Mouse (Mus musculus) hindbrain, embryonic 12.5 days (tissue): ENCODE measurements around the gene Scarf1. TPM values are rescaled to one million over a fixed set of nuclear protein-coding genes. Genes with fewer than 3 reads are reported as not detected.

Experiments used
- ATAC-seq: fragments of 200-750 bp; cut with Nextera tagmentation; 2 replicates; pipeline ENCODE4 v1.8.0; 2017; ENCODE audit warnings: moderate TSS enrichment; ENCODE audit not compliant: low FRiP score
- H3K27ac ChIP-seq: fragments of 300-500 bp; sonication (generic); 2 replicates; pipeline ENCODE4 v1.5.1; 2016; ENCODE audit warnings: mild to moderate bottlenecking
- H3K27me3 ChIP-seq: fragments of 300-500 bp; sonication (generic); 2 replicates; pipeline ENCODE4 v1.6.1; 2016; ENCODE audit warnings: mild to moderate bottlenecking
- H3K36me3 ChIP-seq: fragments of 300-500 bp; sonication (generic); 2 replicates; pipeline ENCODE4 v1.6.1; 2016; ENCODE audit warnings: mild to moderate bottlenecking
- H3K4me1 ChIP-seq: fragments of 300-500 bp; sonication (generic); 2 replicates; pipeline ENCODE4 v1.6.1; 2016
- H3K4me2 ChIP-seq: fragments of 300-500 bp; sonication (generic); replicated peaks from 2 replicates; pipeline ENCODE4 v1.6.1; 2016; ENCODE audit warnings: mild to moderate bottlenecking
- H3K4me3 ChIP-seq: fragments of 300-500 bp; sonication (generic); 2 replicates; pipeline ENCODE4 v1.5.1; 2016; ENCODE audit warnings: mild to moderate bottlenecking
- H3K9ac ChIP-seq: fragments of 300-500 bp; sonication (generic); 2 replicates; pipeline ENCODE4 v1.6.1; 2016; ENCODE audit warnings: mild to moderate bottlenecking, moderate library complexity
- H3K9me3 ChIP-seq: fragments of 300-500 bp; sonication (generic); replicated peaks from 2 replicates; pipeline ENCODE4 v1.6.1; 2016; ENCODE audit warnings: mild to moderate bottlenecking
- WGBS: fragments of 180-500 bp; shearing (Covaris S2); methylation state at CpG from one replicate; pipeline ENCODE4 v1.1.7; 2016; 5-methylcytosine and 5-hydroxymethylcytosine counted together
- polyA plus RNA-seq: library from polyadenylated mRNA; unstranded; fragments of >200 nt; fragmentation: Nextera tagmentation; extraction: Ambion mirVana; gene quantifications from 2 replicates; pipeline ENCODE4 v1.2.1, GENCODE M21; 2016

The Scarf1 gene
- polyA plus RNA-seq, 1 experiment from 2014 or later: 5.7 TPM

GRCm38 (mm10) chr11:75561410-75561791 is 48.1 kb downstream of the Scarf1 start:
- Histone ChIP-seq H3K4me2 (no peak overlapping the region), H3K4me3 (no peak overlapping the region), H3K9ac (no peak overlapping the region), H3K9me3 (no peaks in the 10 kb centered on the region; the same call in 1 of the 2 replicates), H3K27ac (no peak overlapping the region), H3K36me3 (peaks cover 32% of the 10 kb centered on the region), H3K4me1 (no peaks in the 10 kb centered on the region), H3K27me3 (no peaks in the 10 kb centered on the region)
- WGBS: 88% methylated on average over 5 of the region's 5 CpGs
- ATAC-seq: no peak

- WGBS: 82% methylated on average over 8 of the region's 8 CpGs
- Histone ChIP-seq H3K9me3 (no peaks in the 10 kb centered on the region; the same call in 1 of the 2 replicates), H3K9ac (no peak overlapping the region), H3K4me3 (no peak overlapping the region), H3K27me3 (no peaks in the 10 kb centered on the region), H3K36me3 (peaks cover 38% of the 10 kb centered on the region), H3K27ac (no peak overlapping the region), H3K4me1 (no peaks in the 10 kb centered on the region; the same call in 1 of the 2 replicates), H3K4me2 (no peak overlapping the region)
- no peak for ATAC-seq
These were observed 49.5 kb downstream of the Scarf1 start for GRCm38 (mm10) chr11:75562840-75563239.

GRCm38 (mm10) chr11:75563851-75564548 is 50.7 kb downstream of the Scarf1 start:
- Histone ChIP-seq H3K4me1 (no peaks in the 10 kb centered on the region; the same call in 1 of the 2 replicates), H3K9ac (no peak overlapping the region), H3K36me3 (peaks cover 48% of the 10 kb centered on the region), H3K4me2 (no peak overlapping the region), H3K27me3 (no peaks in the 10 kb centered on the region), H3K27ac (no peak overlapping the region), H3K9me3 (no peaks in the 10 kb centered on the region), H3K4me3 (no peak overlapping the region)
- WGBS: 70% methylated on average over 18 of the region's 18 CpGs
- no peak for ATAC-seq

GRCm38 (mm10) chr11:75565849-75566248 is 52.5 kb downstream of the Scarf1 start:
- Histone ChIP-seq H3K9me3 (no peaks in the 10 kb centered on the region), H3K9ac (no peak overlapping the region), H3K36me3 (peaks cover 65% of the 10 kb centered on the region), H3K4me2 (no peak overlapping the region), H3K4me3 (no peak overlapping the region), H3K27me3 (no peaks in the 10 kb centered on the region), H3K4me1 (no peaks in the 10 kb centered on the region; the same call in 1 of the 2 replicates), H3K27ac (no peak overlapping the region)
- no peak for ATAC-seq
- WGBS: 85% methylated on average over 2 of the region's 2 CpGs

- no peaks in the 10 kb centered on the region for H3K9me3 ChIP-seq
- no peak overlapping the region for H3K9ac ChIP-seq
- H3K27ac ChIP-seq: no peak overlapping the region
- no peak overlapping the region for H3K4me3 ChIP-seq
- H3K27me3 ChIP-seq: 0 out of 2 replicates have a peak, but pooled peaks cover 2% of the 10 kb centered on the region
- 74% methylated on average over 13 of the region's 13 CpGs for WGBS
- H3K4me2 ChIP-seq: no peak overlapping the region
- H3K36me3 ChIP-seq: peaks cover 58% of the 10 kb centered on the region
- H3K4me1 ChIP-seq: peaks cover 3% of the 10 kb centered on the region
- no peak for ATAC-seq
These were observed 53.2 kb downstream of the Scarf1 start for GRCm38 (mm10) chr11:75566276-75567196.

DNA sequence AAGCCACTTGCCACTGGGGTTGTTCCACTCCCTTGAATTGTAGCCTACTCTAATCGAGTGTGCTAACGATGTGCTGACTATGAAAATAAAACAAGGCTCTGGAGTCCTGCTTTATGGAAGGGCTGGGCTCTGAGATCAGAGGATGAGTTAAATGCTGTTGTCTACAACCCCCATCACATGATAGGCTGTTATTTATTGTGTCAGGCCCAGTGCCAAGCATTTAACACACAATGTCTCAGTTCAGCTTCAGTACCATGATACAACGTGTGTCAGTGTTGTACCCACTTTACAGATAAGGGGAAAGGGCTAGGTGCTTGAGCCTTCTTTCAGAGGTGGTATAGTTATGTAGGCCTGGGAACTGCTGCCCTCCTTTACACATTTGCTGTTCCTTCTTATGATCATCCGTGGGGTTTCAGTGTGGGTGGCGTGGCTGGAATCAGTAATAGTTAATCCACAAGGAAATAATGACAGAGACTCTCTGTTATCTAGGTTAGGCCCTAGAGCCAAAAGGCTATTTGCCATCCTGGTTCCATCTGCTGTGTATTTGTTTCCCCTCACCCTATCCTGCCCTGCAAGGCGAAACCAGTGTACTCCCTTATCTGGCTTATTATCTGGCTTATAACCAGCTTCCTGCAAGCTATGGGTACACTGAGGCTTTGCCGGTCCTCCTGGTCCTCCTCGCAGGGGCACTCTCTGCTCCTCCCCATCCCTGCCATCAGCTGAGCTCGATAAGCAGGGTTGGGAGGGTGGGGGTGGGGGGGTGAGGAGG is 54.2 kb downstream of the Scarf1 start:
- no peaks in the 10 kb centered on the region for H3K9me3 ChIP-seq
- 0 out of 2 replicates have a peak, but pooled peaks cover 4% of the 10 kb centered on the region for H3K27me3 ChIP-seq
- no peak for ATAC-seq
- H3K27ac ChIP-seq: no peak overlapping the region
- H3K36me3 ChIP-seq: peaks cover 58% of the 10 kb centered on the region
- H3K4me1 ChIP-seq: peaks cover 13% of the 10 kb centered on the region
- H3K9ac ChIP-seq: no peak overlapping the region
- no peak overlapping the region for H3K4me3 ChIP-seq
- 67% methylated on average over 9 of the region's 9 CpGs for WGBS
- H3K4me2 ChIP-seq: no peak overlapping the region

GRCm38 (mm10) chr11:75568115-75568511 is 54.8 kb downstream of the Scarf1 start:
- H3K4me1 ChIP-seq: peaks cover 19% of the 10 kb centered on the region
- no peak overlapping the region for H3K27ac ChIP-seq
- H3K9me3 ChIP-seq: no peaks in the 10 kb centered on the region
- ATAC-seq: no peak
- no peak overlapping the region for H3K4me3 ChIP-seq
- H3K4me2 ChIP-seq: no peak overlapping the region
- 0 out of 2 replicates have a peak, but pooled peaks cover 4% of the 10 kb centered on the region for H3K27me3 ChIP-seq
- H3K9ac ChIP-seq: no peak overlapping the region
- peaks cover 53% of the 10 kb centered on the region for H3K36me3 ChIP-seq
- 85% methylated on average over 6 of the region's 6 CpGs for WGBS

GRCm38 (mm10) chr11:75568962-75569361 is 55.6 kb downstream of the Scarf1 start:
- H3K36me3 ChIP-seq: peaks cover 45% of the 10 kb centered on the region
- peaks cover 21% of the 10 kb centered on the region for H3K4me1 ChIP-seq
- H3K27ac ChIP-seq: no peak overlapping the region
- 0 out of 2 replicates have a peak, but pooled peaks cover 4% of the 10 kb centered on the region for H3K27me3 ChIP-seq
- no peak overlapping the region for H3K4me2 ChIP-seq
- WGBS: 94% methylated on average over 12 of the region's 12 CpGs
- no peak overlapping the region for H3K4me3 ChIP-seq
- no peaks in the 10 kb centered on the region for H3K9me3 ChIP-seq
- ATAC-seq: no peak
- no peak overlapping the region for H3K9ac ChIP-seq

DNA sequence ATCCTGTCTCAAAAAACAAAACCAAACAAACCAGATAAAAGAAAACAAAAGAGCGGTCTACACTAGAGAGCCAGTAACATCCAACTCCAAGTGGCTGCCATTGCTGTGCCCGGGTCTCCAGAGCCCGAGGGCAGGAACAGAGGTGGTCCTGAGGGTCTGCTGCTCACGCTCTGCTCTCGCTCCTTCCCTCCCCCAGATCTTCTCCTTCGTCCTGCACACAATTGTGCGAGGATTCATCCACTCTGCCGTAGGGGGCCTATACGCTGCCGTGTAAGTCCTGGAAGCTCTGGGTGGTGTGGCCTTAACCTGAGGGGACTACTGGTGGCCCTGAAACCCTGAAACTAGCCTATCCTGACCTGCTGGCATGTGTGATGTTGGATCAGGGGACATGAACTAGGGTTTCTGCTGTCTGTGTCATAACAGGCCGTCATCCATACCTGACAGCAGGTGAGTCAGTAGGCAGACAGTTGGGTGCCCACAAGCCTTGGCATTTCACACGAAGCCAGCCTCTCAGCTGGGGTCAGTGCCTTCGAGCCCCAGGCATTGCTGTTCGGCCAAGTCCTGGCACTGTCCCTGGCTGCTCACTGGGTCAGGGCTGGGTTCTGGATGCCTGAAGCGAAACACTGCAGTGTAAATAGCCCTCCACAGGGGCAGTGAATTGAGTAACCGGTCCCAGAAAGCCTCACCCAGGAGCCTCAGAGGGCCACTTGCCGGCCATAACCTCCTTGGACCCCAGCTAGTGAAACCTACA is 57.2 kb downstream of the Scarf1 start:
- Histone ChIP-seq H3K4me2 (no peak overlapping the region), H3K27me3 (0 out of 2 replicates have a peak, but pooled peaks cover 4% of the 10 kb centered on the region), H3K9ac (no peak overlapping the region), H3K4me3 (no peak overlapping the region), H3K4me1 (peaks cover 21% of the 10 kb centered on the region), H3K9me3 (no peaks in the 10 kb centered on the region), H3K27ac (no peak overlapping the region), H3K36me3 (peaks cover 45% of the 10 kb centered on the region)
- no peak for ATAC-seq
- 85% methylated on average over 17 of the region's 17 CpGs for WGBS

GRCm38 (mm10) chr11:75571126-75571990 is 58.0 kb downstream of the Scarf1 start:
- no peak overlapping the region for H3K4me2 ChIP-seq
- ATAC-seq: no peak
- peaks cover 38% of the 10 kb centered on the region for H3K36me3 ChIP-seq
- no peak overlapping the region for H3K4me3 ChIP-seq
- 0 out of 2 replicates have a peak overlapping the region, but pooled peaks have one; percentile 18 for H3K9ac ChIP-seq
- H3K27me3 ChIP-seq: 0 out of 2 replicates have a peak, but pooled peaks cover 4% of the 10 kb centered on the region
- WGBS: 75% methylated on average over 12 of the region's 14 CpGs
- H3K9me3 ChIP-seq: no peaks in the 10 kb centered on the region
- no peak overlapping the region for H3K27ac ChIP-seq
- peaks cover 21% of the 10 kb centered on the region for H3K4me1 ChIP-seq
